Mouse (Mus musculus) layer of hippocampus, postnatal 25 days (tissue): Measurements from ENCODE around the gene Vwa7. TPM values are rescaled to one million over a fixed set of nuclear protein-coding genes. Genes with fewer than 3 reads are reported as not detected.
"Not testable (repeated sequence)": the region's sequence is repeated elsewhere in the genome, so short reads cannot be mapped to it uniquely, and the experiment has no call there.

Experiments
- DNase-seq, 2 experiments: peaks; one replicate each; pipeline ENCODE4 v3.0.0; 2022; ENCODE audit warnings: mixed read lengths in 2 of 2, low spot score in 1 of 2; ENCODE audit errors: extremely low spot score in 1 of 2
- total RNA-seq, 2 experiments: library from RNA; stranded (reverse); gene quantifications; 2 replicates each; pipeline ENCODE4 v1.2.3; 2021

Gene Vwa7
- total RNA-seq, 2 experiments from 2014 or later: 0.07 to 0.23 TPM

DNA sequence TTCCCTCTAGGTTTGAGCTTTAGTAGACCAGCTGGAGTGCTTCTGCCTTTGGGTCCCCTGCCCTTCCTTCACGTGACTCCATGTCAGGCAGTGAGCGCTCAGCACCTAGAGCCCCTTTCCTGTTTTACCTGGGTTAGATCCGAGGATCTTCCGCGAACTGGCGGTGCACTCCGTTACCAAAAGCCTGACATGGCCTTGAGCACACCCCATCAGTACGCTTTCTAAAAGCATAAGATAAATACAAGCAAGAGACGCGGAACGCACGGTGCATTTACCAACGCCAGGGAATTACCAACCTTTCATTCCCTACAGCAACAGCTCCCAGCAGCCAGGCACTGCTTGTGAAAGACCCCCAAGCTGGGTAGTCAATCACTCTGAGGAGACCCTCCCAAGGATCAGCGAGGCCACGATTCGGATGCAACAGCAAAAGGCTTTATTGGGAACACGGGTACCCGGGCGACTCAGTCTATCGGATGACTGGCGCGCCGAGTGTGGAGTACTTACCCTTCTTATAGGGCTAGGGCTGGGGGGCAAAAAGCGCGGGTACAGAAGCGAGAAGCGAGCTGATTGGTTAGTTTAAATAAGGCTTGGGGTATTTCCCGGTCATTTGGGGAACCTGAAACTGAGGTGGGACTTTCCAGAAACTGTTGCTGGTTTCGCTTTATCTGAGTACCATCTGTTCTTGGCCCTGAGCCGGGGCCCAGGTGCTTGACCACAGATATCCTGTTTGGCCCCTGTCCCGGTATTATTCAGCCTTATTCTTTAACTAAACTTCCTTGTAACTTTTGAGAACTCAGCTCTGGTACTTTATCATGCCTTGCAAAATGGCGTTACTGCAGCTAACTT lies 16.3 kb upstream of the Vwa7 start:
- not testable (repeated sequence) for DNase-seq

DNA sequence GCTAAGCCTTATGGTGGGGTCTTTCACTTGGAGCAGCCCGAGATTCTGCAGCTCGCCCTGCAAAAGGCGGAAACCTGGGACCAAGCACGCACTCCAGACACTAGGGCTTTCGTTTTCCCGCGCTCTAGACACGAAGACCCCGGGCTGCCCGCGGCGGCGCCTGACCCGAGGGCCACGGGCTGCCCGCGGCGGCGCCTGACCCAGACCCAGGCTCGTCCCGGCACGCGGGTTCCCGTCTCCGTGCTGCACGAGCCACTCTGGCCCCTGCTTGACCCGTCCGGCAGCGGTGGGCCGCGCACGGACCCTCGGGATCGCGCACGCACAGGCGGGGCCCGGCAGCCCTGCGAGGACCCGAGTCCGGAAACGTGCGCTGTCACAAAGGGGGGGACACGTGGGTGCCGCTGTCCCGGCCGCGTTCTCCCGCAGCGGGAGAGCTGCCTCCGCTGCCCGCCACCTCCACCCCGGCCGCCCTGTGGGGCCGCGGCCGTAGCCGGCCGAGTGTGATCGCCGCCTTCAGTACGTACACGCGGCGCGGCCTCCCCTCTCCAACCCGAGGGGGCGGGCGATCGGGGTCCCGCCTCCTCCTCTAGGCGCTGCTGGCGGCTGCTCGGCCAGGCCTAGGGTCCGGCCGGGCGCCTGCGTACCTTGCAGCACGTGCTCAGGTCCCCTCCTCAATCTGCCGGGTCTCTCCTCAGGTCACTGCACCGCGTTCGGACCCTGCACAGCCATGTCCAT lies 15.5 kb upstream of the Vwa7 start, which contains the start of gene Vars:
Vars (plus strand) TSS at position 271 of the 735 bp plus-strand sequence.
- DNase-seq: peak; percentile 68 to 79

DNA sequence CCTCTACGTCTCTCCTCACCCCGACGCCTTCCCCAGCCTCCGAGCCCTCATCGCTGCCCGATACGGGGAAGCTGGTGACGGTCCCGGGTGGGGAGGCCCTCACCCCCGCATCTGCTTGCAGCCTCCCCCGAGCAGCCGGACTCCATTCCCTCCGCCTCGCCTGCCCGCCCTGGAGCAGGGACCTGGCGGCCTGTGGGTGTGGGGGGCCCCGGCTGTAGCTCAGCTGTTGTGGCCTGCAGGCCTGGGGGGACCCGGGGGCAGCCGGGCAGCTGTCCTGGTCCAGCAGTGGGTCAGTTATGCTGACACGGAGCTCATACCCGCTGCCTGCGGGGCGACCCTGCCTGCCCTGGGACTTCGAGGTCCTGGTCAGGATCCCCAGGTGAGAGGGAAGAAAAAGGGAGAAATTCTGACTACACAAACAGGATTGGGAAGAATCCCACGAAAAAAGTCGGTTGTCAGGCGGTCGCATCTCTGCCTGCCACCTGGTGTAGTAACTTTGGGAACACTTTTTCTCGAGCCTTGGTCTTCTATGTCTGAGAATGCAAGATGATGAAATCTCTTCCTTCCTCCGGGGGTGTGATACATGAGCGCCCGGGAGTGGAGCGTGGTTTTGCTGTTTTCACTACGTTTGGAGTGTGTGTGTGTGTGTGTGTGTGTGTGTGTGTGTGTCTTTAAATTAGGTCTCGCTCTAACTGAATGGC lies 14.8 kb upstream of the Vwa7 start:
- no peak for DNase-seq

DNA sequence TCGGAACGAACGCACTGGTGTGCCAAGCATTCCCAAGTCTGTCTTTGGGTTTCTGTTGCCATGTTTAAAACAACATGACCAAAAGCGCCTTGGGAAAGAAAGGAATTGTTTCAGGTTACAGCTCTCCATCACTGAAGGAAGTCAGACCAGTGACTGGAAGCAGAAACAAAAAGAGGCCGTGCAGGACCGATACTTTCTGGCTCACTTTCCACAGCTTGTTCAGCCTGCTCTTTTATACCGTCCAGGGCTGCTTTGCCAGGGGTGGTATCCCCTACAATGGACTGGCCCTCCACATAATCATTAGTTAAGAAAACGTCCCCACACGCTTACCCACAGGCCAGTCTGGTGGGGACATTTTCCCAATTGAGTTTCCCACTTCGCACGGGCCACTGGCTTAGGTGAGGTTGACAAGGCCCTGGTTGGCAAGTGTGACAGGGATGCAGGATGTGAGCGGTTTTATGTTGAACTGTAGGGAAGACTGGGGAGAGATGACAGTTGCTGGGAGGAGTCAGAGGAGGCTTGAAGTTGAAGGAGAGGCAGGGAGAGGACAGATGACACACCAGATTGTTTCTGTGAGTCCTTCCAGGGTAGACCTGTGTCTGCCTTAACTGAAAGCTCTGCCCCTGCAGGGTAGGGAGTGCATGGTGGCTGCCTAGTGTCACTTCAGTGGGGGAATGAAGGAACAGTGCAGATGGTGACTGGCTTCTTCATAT lies 14.1 kb upstream of the Vwa7 start:
- DNase-seq: no peak

DNA sequence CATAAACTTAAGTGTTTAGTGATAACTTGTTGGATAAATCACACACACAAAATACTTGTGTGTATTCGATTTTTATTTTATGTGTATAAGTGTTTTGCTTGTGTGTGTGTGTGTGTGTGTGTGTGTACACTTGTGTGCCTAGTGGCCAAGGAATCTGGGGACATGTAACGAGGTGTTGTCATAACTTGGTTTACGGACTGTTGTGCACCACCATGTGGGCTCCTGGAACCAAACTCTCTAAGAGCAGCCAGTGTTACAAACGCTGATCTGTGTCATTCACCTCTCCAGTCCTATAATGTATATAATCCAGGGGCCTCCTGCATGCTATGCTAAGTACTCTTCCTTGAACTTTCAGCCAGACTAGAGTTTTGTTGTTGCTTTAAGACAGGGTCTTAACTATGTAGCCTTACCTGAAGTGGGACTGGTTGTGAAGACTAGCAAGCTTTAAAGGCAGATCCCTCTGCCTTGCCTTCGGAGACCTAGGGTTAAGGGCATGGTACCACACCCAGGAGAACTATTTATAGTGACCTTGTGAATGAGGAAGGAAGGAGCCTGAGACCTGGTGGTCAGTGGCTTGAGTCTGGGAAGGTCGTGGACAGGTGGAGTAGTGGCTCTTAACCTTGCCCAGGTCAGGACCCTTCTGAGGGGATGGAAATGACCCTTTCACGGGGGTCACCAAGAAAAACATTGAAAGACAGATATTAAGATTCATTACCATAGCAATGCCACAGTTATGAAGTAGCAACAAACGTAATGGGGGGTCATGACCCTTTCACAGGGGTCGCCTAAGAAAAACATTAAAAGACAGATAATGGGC lies 13.1 kb upstream of the Vwa7 start:
- no peak for DNase-seq

DNA sequence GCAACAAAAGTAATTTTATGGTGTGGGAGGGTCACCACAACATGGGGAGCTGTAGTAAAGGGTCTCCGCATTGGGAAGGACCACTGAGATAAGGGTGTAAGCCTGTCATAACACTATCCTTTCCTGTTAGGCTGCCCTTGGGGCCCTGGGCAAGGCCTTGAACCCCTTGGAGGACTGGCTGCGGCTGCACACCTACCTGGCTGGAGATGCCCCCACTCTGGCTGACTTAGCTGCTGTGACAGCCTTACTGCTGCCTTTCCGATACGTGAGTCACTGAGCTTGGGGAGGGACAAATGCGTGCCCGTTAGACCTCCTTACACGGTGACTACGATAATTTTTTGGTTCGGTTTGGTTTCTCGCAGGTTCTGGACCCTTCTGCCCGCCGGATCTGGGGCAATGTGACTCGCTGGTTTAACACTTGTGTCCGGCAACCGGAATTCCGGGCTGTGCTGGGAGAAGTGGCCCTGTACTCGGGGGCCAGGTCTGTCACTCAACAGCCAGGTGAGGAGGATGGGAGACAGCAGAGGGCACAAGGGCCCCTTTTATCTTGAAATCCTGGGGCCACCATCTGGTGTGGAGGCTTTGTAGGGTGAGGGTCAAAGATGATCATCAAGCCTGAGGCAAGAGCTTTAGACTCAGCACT lies 12.2 kb upstream of the Vwa7 start:
- no peak for DNase-seq

DNA sequence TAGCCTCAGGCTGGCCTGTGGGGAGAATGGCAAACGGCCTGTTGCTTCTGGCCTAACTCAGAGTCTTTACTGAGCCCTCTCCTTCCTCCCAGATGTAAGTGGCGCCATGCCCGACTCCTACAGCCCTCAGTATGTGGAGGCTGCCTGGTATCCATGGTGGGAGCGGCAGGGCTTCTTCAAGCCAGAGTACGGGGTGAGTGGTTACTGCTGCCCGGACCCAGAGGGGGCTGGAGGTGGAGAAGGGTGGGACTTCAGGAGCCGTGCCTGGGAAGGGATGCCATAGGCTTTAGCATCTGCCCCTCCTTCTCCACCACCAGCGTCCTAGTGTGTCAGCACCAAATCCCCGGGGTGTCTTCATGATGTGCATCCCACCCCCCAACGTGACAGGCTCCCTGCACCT lies 11.2 kb upstream of the Vwa7 start:
- DNase-seq: no peak

DNA sequence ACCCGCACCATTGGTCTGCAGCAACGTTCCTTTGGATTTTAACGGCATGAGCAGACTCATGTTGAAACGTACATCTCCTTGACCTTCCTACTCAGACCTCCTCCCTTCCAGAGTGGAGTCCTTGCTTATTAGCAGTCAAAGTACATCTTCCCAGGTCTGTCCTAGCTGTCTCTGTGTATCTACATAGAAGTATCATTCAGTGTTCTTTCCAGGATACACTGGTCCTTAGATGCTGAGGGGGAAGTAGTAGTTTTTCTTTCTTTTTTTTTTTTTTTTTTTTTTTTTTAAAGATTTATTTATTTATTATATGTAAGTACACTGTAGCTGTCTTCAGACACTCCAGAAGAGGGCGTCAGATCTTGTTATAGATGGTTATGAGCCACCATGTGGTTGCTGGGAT lies 10.5 kb upstream of the Vwa7 start:
- DNase-seq: not testable (repeated sequence)

DNA sequence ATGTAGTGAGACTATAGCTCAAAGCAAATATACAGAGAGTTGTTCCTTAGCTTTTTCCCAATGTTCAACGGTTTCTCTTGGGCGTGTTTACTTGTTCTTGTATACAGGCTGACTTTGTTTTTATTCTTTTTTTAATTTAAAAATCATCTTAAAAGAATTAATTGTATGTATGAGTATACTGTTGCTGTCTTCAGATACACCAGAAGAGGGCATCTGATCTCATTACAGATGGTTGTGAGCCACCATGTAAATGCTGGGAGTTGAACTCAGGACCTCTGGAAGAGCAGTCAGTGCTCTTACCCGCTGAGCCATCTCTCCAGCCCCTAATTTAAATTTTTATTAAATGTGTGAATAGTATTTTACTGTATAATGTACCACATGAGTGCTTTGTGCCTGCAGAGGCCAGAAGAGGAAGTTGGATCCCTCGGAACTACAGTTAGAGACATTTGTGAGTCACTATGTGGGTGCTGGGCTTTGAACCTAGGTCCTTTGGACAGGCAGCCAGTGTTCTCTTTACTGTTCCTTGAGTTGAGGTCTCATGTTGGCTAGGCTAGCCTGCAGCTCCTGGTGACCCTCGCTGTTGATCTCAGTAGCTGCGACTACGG lies 8.9 kb upstream of the Vwa7 start:
- no peak for DNase-seq

DNA sequence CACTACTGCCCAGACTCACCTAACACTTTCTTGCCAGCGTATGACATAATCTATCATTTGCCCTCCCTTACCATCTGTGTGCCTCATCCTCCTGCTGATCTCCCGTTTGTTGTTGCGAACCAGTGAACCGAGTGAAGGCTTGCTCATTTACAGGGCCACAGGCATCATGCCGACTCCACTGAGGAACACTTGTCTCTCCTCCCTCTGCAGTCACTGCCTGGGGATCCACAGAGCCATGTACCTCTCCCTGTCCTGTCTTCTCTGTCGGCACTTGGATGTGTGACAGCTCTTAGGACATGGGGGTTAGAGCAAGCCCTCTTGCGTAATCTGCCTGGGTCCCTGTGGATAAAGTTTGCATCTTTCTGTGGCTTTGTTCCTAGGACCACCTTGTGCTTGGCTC lies 6.8 kb upstream of the Vwa7 start:
- DNase-seq: no peak

DNA sequence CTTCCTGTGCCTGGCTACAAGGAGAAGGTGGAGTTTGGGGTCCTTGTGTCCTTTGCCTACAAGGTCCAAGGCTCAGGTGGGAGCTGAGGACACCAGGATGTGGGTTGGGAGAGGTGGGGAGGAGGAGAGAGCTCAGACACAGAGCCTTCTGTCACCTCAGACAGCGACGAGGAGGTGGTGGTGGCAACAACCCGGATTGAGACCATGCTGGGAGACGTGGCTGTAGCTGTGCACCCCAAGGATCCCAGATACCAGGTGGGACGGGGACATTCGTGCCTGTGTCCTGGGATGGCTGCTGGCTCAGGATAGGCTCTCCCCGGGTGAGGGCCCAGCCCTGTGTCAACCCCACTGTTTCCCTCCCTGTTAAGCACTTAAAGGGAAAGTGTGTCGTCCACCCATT lies 4.9 kb upstream of the Vwa7 start:
- DNase-seq: no peak

DNA sequence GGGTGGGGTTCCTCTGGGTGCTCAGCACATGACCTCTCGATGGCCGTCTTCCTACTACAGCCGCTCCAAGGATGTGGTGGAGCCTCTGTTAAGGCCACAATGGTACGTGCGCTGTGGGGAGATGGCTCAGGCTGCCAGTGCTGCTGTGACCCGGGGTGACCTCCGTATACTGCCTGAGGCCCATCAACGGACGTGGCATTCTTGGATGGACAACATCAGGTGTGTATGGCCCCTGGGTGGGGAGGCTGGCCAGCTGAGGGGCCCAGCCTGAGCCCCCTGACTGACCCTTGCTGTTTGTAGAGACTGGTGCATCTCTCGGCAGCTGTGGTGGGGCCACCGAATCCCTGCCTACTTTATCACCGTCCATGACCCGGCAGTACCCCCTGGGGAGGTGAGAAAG lies 3.9 kb upstream of the Vwa7 start:
- no peak for DNase-seq

DNA sequence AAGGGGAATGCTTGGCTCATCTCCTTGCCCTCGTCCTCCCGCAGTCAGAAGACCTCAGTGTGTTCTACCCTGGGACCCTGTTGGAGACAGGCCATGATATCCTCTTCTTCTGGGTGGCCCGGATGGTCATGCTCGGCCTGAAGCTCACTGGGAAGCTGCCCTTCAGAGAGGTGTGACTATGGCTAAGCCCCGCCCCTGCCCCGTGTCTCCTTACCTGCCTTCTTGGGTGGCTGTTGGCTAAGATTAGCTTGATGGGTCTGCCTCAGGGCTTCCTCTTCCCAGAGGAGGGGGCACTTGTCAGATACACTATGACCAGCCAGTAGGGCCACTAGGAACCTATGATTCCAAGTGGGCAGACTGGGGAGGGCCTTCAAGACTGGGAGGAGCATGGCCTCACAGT lies 3.2 kb upstream of the Vwa7 start:
- no peak for DNase-seq

DNA sequence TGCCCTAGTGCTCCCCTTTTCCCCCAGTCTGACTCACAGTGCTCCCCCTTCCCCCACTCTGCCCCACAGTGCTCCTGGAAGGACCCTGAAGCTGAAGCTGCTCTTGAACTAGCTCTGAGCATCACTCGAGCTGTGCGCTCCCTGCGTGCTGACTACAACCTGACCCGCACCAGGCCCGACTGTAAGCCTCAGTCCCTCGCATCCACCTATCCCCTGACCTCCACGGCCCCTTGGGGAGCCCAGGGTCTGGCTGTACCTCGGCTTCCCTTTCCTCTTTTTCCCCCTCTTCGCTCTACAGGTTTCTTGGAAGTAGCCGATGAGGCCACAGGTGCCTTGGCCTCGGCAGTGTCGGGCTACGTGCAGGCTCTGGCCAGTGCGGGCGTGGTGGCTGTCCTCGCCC lies 1.1 kb upstream of the Vwa7 start:
- DNase-seq: no peak

DNA sequence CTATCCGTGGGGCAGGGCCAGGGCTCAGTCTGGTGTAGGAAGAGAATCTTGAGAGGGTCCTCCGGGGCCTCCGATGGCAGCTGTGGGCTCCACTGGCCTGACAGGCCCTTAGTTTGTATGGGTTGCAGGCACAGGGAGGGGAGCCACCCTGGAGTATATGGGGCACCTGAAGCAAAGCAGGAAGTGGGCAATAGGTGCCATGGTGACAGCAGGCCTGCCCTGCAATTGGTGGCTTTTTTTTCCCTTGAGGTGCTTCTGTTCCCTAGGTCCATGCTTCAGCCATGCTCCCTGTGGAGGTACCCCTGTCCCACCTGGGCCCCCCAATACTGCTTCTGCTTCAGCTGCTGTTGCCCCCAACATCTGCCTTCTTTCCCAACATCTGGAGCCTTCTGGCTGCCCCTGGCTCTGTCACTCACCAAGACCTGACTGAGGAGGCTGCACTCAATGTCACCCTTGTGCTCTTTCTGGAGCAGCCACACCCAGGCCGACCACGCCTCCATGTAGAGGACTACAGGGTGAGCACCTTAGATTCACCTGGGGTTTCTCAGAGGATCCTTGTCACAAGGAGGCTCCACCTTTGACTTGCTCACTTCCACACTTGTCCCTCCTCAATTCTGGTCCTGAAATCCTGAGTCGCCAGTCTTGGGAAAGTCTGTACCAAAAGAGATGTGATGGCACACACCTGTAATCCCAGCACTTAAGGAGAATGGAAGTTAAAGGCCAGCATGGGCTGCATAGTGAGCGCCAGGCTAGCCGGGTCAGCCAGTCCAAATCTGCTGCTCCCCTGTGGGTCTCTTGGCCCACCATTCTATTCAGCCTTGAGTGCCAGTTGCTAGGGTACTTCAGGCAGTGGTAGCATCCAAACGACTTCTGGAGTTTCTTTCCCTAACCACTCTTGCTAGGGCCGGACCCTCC lies 669 bp downstream of the Vwa7 start:
- DNase-seq: no peak

DNA sequence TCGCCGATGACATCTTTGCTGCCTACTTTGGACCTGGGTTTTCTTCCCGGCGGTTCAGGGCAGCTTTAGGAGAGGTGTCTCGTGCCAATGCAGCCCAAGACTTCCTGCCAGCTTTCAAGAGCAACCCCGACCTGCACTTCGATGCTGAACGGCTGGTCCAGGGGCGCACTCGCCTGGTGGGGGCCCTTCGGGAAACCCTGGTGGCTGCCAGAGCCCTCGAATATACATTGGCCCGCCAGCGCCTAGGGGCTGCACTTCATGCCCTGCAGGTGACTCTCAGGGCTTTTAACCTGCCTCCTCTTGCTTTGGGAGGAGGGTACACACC lies 1.3 kb downstream of the Vwa7 start:
- DNase-seq: no peak

DNA sequence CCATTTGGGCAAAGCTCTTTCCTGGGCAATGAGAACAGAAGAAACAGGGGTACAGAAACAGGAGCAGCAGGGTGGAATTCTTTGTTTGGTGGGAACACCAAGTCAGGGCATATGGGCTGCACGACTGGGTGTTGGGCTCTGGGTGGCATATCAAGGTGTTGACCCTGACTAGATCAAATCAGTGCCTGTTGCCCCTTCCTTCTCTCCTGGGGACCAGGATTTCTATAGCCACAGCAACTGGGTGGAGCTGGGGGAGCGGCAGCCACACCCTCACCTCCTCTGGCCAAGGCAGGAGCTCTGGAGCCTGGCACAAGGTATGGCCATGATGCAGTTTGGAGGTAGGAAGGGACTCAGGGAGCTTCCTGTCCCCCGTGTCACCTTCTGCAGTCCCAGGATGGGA lies 1.8 kb downstream of the Vwa7 start:
- DNase-seq: no peak

DNA sequence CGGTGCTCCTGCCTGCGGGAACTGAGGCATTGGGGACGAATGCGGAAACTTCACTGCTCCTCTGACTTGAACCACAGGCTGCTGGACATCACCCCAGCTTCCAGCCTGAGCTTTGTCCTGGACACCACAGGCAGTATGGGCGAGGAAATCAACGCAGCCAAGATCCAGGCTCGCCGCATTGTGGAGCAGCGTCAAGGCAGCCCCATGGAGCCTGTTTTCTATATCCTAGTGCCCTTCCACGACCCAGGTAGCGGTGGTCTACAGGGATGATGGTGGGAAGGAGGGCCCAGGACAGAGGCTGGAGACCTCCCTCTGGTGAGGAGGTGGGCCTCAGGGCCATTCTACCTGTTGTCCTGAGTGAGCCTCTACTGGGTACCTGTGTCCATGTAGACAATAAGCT lies 3.5 kb downstream of the Vwa7 start:
- no peak for DNase-seq
